Mouse (Mus musculus): Measurements from ENCODE around the gene Dgat2. TPM values are rescaled to one million over a fixed set of nuclear protein-coding genes. Genes with fewer than 3 reads are reported as not detected.

The Dgat2 gene
- polyA plus RNA-seq, 1 experiment from 2014 or later: 1,691 TPM

GRCm38 (mm10) chr7:99144616-99145015 lies 37.9 kb downstream of the Dgat2 start:
- no peaks in the 10 kb centered on the region for H3K27me3 ChIP-seq (replicated peaks; ENCODE audit: control insufficient read depth, insufficient read depth, low read length)
- no peaks in the 10 kb centered on the region; the same call in 1 of the 2 replicates for H3K36me3 ChIP-seq (ENCODE audit: control insufficient read depth, insufficient read depth)
- H3K27ac ChIP-seq (ENCODE audit: low read depth, low read length): no peak overlapping the region
- no peaks in the 10 kb centered on the region for H3K9me3 ChIP-seq (ENCODE audit: control insufficient read depth)
- H3K4me2 ChIP-seq (replicated peaks; ENCODE audit: low read depth): no peak overlapping the region
- no peak overlapping the region for H3K9ac ChIP-seq (ENCODE audit: low read depth, low read length)
- WGBS: 75% methylated on average over 11 of the region's 11 CpGs
- no peak for ATAC-seq
- TF ChIP-seq CTCF (IDR thresholded peaks at IDR 0.05; ENCODE audit: low read depth): no peak
- no peak overlapping the region for H3K4me3 ChIP-seq (ENCODE audit: low read depth, low read length)
- no peaks in the 10 kb centered on the region; the same call in 1 of the 2 replicates for H3K4me1 ChIP-seq (replicated peaks; ENCODE audit: control insufficient read depth, insufficient read depth, low read length)

GRCm38 (mm10) chr7:99143244-99143643 lies 39.3 kb downstream of the Dgat2 start:
- ATAC-seq: no peak
- TF ChIP-seq CTCF (IDR thresholded peaks at IDR 0.05; ENCODE audit: low read depth): no peak
- no peak overlapping the region for H3K9ac ChIP-seq (ENCODE audit: low read depth, low read length)
- no peak overlapping the region for H3K4me3 ChIP-seq (ENCODE audit: low read depth, low read length)
- 82% methylated on average over 3 of the region's 3 CpGs for WGBS
- H3K36me3 ChIP-seq (ENCODE audit: control insufficient read depth, insufficient read depth): no peaks in the 10 kb centered on the region; the same call in 1 of the 2 replicates
- no peaks in the 10 kb centered on the region for H3K9me3 ChIP-seq (ENCODE audit: control insufficient read depth)
- H3K4me2 ChIP-seq (replicated peaks; ENCODE audit: low read depth): no peak overlapping the region
- H3K4me1 ChIP-seq (replicated peaks; ENCODE audit: control insufficient read depth, insufficient read depth, low read length): peaks cover 4% of the 10 kb centered on the region
- H3K27me3 ChIP-seq (replicated peaks; ENCODE audit: control insufficient read depth, insufficient read depth, low read length): no peaks in the 10 kb centered on the region
- H3K27ac ChIP-seq (ENCODE audit: low read depth, low read length): no peak overlapping the region

DNA sequence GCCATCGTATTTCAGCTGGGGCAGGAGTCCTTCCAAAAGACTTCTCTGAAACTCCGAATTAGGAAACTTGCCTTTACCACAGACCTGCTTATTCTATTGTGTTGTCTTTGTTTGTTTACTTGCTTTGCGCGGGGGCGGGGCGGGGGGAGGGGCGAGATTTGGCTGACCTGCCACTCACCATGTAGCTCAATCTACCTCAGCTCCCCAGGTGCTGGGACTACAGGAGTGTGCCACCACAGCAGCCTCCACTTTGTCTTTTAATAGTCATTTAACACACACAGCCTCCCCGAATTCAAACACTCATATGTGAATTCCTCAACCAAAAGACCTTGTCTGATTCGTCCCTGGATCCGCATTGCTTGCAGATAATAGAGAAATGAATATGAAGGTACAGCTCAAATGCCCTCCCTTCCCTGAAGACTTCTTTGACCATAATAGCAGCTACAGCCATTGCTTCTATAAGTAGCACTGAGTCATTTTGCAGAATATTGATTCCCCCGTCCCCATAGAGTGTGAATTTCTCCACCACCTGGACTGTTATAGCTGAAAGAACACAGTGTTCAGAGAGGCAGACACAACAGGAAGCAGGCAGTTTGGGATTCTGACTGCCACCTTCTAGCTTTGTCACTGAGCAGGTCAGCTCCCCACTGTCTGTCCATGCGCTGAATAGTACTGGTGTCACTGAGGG lies 40.5 kb downstream of the Dgat2 start:
- no peak for ATAC-seq
- H3K9me3 ChIP-seq (ENCODE audit: control insufficient read depth): no peaks in the 10 kb centered on the region
- no peaks in the 10 kb centered on the region for H3K36me3 ChIP-seq (ENCODE audit: control insufficient read depth, insufficient read depth)
- peak overlapping the region; percentile 100 for H3K4me3 ChIP-seq (ENCODE audit: low read depth, low read length)
- peaks cover 4% of the 10 kb centered on the region for H3K4me1 ChIP-seq (replicated peaks; ENCODE audit: control insufficient read depth, insufficient read depth, low read length)
- H3K4me2 ChIP-seq (replicated peaks; ENCODE audit: low read depth): peak overlapping the region; percentile 79
- no peaks in the 10 kb centered on the region for H3K27me3 ChIP-seq (replicated peaks; ENCODE audit: control insufficient read depth, insufficient read depth, low read length)
- no peak for TF ChIP-seq CTCF (IDR thresholded peaks at IDR 0.05; ENCODE audit: low read depth)
- no peak overlapping the region for H3K9ac ChIP-seq (ENCODE audit: low read depth, low read length)
- no peak overlapping the region for H3K27ac ChIP-seq (ENCODE audit: low read depth, low read length)
- 33% methylated on average over 12 of the region's 12 CpGs for WGBS

DNA sequence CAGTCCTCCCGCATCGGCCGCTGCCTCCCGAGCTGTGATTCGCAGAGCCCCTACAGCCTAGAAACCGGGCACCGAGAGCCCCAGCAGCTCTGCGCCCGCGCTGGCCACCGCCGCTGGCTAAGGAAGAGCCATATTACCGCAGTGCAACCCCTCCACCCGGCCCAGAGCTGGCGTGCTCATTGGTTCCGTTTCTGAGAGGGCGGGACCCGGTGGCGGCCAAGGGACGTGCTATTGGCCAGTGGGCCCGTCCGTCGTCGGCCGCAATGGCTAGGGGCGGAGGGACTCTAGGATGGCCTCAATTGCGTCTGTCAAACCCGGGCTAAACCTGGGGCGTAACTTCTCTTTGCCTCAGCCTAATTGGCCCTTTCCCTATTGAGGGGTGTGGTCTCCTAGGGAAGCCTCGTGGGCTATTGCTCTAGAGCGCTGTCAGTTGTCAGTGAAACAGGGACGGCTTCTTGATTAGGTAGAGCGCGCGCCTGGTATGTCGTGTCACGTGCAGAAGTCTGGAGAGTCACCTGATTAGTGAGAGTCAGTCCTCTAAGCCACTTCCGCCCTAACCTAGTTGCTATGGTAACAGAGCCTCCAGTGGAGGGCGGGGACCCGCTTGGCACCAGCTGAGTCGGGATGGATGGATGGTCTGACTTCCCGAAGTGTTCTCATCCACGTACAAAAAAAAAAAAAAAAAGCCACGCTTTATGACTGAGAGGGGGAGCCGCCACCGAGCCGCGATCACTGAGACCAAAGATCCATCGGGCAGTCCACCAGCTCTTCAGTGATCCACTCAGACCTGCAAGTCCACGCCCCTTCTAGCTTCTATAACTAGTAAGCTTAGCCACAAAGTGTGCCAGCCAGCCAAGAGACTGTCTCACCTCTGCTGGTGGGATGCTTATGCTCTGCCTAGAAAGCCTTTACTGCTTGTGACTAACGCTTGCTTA lies 41.3 kb downstream of the Dgat2 start, which contains the start of gene Uvrag:
Gene Uvrag (minus strand): TSS at position 158 of the 935 bp plus-strand sequence.
- Histone ChIP-seq H3K27ac (ENCODE audit: low read depth, low read length) (peak within 1 kb of the TSS; percentile 94), H3K9me3 (ENCODE audit: control insufficient read depth) (no peaks in the 10 kb centered on the region), H3K4me1 (replicated peaks; ENCODE audit: control insufficient read depth, insufficient read depth, low read length) (peaks cover 4% of the 10 kb centered on the region), H3K36me3 (ENCODE audit: control insufficient read depth, insufficient read depth) (no peaks in the 10 kb centered on the region), H3K27me3 (replicated peaks; ENCODE audit: control insufficient read depth, insufficient read depth, low read length) (no peaks in the 10 kb centered on the region), H3K9ac (ENCODE audit: low read depth, low read length) (peak within 1 kb of the TSS; percentile 96), H3K4me2 (replicated peaks; ENCODE audit: low read depth) (peak within 1 kb of the TSS; percentile 79), H3K4me3 (ENCODE audit: low read depth, low read length) (peak within 1 kb of the TSS; percentile 100)
- peak; percentile 19; the same call in 1 of the 2 replicates for TF ChIP-seq CTCF (IDR thresholded peaks at IDR 0.05; ENCODE audit: low read depth)
- peak; percentile 98 for ATAC-seq
- under 1% methylated on average over 50 of the region's 51 CpGs for WGBS

DNA sequence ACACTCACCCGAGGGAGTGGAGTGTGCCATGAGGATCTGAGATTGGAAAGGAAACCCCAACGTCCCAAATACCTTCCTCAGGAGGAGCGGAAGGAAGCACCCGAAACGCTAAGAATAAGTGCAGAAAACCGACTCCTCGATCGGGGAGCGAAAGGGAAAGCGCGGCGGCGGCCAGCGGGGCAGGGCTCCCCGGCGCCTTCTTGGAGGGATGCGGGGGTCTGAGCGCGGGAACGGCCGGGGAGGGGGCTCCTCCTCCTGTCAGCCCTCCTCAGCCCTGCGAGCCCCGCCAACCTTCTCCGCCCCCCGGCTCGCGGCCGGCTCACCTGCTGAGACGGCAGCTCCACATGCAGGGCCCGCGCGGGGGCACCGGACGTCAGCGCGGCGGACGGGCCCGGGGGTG lies 42.0 kb downstream of the Dgat2 start:
- Histone ChIP-seq H3K4me3 (ENCODE audit: low read depth, low read length) (peak overlapping the region; percentile 100), H3K4me2 (replicated peaks; ENCODE audit: low read depth) (peak overlapping the region; percentile 79), H3K27ac (ENCODE audit: low read depth, low read length) (peak overlapping the region; percentile 94), H3K36me3 (ENCODE audit: control insufficient read depth, insufficient read depth) (no peaks in the 10 kb centered on the region), H3K4me1 (replicated peaks; ENCODE audit: control insufficient read depth, insufficient read depth, low read length) (peaks cover 4% of the 10 kb centered on the region; the same call in 1 of the 2 replicates), H3K9ac (ENCODE audit: low read depth, low read length) (peak overlapping the region; percentile 96), H3K27me3 (replicated peaks; ENCODE audit: control insufficient read depth, insufficient read depth, low read length) (no peaks in the 10 kb centered on the region), H3K9me3 (ENCODE audit: control insufficient read depth) (no peaks in the 10 kb centered on the region)
- under 1% methylated on average over 31 of the region's 39 CpGs for WGBS
- TF ChIP-seq CTCF (IDR thresholded peaks at IDR 0.05; ENCODE audit: low read depth): no peak
- peak; percentile 3; the same call in 1 of the 2 replicates for ATAC-seq

Data from intestine, postnatal 0 days (tissue).